Mouse (Mus musculus): ENCODE results near the gene Prdm16.

The Prdm16 gene

DNA sequence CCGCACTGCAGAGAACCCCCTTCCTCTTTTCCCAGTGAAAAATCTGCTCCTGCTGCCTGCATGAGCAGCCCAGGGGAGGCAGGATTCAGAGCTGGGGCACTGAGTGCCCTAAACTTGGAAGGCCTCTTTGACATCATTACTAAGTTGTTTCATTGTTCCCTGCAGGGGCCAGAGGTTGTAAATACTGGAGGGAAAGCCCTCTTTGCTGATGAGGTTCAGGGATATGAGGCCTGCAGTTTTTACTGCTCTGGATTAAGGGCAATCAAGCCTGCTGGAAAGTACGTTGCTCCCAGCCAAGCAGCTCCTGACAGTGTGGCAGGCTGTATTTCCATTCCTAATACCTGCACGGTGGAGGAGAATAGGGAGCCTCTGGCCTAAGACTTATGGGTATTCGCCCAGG, 221.8 kb downstream of the Prdm16 start:
- no peak for DNase-seq

DNA sequence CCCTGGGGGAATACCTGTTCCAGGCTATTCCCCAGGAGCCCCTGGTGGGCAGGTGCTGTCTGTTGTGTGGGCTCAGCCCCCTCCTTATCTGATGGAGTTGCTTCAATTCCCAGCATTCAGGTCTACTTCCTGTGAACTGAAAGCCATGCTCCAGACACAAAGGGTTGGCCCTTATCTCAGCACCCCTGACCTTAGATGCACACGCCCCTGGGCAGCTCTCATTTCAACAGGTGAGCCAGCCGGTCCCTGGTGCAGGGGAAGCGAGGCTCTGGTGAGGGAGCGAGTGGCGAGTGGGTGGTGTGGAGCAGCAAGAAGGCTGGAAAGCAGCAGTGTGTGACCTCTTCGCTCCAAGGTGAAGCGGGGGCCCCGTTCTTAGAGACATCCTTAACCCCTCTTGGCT, 226.1 kb downstream of the Prdm16 start:
- DNase-seq = no peak

- DNase-seq = no peak
These were observed 226.8 kb downstream of the Prdm16 start for GRCm38 (mm10) chr4:154409841-154410240.

DNA sequence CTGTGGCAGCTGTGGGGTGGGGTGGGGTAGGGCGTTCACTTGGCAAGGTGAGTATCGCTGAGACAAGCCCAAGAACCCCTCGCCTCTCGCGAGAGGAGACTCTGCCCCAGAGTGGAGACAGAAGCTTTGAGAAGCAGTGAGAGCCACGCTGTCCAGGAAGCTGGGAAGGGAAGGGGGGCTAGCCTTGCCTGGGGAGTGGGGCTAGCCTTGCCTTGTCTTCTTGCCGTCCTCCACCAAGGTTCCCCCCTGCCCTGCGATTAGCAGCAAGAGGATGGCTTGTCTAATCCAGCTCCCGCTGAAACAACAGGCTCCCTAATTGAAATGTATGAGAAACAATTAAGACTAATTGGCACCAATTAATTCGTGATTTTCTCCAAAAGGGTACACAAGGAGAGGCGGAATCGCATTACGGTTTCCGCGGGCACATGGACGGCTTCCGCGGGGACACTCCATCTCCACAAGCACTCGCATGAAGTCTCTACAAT, 227.4 kb downstream of the Prdm16 start:
- no peak for DNase-seq

- no peak for DNase-seq
These were observed 233.7 kb downstream of the Prdm16 start for GRCm38 (mm10) chr4:154402948-154403347.

DNA sequence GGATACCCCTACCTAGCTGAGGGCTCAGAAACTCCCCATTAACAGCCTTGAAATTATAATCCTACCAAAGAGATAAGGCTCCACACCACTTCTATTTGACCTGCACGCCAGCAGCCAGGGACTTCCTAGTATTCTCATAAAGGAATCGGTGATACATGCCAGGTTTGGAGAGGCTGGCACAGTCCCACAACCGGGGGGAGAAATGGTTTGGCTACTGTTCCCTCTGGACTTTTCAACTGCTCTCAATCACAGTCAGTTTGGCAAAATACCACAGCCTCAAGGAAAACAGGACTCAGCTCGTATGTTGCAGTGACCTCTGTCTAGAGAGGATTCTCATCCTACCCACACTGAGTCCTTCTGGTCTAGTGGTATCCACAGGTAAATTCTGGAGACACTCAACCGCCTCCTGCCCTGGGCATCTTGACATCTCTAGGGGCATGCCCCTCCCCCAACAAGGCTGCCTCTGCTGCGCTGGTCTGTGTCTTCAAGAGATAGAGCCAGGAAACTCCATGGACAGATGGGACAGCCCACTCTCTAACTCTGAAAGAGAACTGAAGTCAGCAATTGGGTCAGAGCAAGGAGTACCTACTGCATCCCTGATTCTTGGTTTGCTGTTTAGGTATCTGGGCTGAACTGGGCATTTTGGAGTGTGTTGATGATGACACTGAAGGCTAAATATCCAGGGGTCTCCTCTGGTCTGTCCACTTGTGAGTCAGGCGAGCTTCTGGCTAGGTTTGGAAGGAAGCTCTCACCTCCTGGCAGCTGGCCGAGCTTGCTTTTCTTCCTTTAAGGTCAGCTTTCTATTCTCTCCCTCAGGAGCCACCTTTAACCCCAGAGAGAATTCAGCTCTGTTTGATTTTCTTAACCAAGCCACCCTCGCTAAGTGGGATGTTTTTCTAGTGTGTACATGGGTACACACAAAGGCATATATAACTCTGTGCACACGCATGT, 234.4 kb downstream of the Prdm16 start:
- no peak for DNase-seq

GRCm38 (mm10) chr4:154401379-154401778, 235.3 kb downstream of the Prdm16 start:
- DNase-seq = no peak

GRCm38 (mm10) chr4:154400256-154401171, 236.2 kb downstream of the Prdm16 start:
- DNase-seq = no peak

DNA sequence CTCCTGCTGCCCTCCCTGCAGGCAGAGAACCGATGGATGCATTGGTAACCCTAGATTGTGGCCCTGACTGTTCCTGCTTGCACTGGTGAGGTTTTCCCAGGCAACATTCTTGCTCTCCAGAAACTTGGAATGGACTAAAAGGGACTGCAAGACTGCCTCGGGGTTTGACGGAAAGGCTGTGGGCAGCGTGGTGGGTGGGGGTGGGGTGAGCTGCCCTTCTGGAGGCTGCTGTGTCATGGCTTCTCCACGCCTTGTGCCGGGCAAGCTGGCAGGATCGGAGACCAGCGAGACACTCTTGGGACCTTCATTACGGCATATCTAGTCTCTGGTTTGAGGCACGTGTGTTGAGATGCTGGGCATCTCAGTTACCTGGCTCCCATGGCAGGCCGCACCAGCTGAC, 237.0 kb downstream of the Prdm16 start:
- no peak for DNase-seq

GRCm38 (mm10) chr4:154396652-154397301, 239.9 kb downstream of the Prdm16 start:
- DNase-seq = no peak

DNA sequence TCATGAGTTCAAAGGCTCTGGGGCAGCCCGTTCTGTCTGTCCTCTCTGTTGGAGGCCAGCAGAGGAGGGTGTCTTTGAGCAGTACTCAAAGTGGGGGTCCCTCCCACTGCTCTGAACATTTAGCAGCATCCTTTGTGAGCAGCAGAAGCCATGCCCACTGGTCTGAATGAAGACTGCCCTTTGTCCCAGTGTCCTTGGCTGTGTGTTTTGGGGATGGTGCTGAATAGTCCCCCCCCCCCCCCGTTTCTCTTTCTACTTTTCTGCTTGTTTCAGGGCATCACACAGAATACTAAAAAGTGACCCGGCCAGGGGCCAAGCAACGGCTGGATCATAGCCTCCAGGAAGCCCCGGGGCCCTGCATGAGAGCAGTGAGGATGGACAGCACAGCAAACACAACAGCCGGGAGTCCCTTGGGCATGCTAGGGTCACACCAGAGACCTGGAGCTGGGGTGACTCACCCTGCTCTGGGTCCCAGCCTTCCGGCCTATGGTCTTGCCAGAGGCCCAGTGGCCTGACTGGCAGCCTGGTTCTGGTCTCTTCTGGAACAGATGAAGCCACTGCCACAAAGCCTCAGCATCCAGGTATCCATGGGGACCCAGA, 242.4 kb downstream of the Prdm16 start:
- no peak for DNase-seq

- DNase-seq = no peak
These were observed 243.2 kb downstream of the Prdm16 start for GRCm38 (mm10) chr4:154393196-154394122.

DNA sequence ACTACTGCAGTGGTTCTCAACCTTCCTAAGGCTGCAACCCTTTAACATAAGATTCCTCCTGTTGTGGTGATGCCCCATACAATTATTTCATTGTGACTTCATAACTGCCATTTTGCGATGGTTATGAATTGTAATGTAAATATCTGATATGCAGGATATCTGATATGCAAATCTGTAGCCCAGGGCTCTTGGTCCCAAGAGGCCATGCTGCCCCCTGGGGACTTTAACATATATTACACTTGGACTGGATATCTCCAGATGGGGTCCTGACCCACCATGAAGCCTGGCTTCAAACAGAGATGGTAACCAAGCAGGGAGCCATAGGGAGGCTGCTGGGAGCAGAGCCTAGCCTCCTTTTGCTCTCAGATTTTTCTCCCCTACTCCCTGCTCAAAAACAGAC, 244.0 kb downstream of the Prdm16 start:
- DNase-seq = no peak

DNA sequence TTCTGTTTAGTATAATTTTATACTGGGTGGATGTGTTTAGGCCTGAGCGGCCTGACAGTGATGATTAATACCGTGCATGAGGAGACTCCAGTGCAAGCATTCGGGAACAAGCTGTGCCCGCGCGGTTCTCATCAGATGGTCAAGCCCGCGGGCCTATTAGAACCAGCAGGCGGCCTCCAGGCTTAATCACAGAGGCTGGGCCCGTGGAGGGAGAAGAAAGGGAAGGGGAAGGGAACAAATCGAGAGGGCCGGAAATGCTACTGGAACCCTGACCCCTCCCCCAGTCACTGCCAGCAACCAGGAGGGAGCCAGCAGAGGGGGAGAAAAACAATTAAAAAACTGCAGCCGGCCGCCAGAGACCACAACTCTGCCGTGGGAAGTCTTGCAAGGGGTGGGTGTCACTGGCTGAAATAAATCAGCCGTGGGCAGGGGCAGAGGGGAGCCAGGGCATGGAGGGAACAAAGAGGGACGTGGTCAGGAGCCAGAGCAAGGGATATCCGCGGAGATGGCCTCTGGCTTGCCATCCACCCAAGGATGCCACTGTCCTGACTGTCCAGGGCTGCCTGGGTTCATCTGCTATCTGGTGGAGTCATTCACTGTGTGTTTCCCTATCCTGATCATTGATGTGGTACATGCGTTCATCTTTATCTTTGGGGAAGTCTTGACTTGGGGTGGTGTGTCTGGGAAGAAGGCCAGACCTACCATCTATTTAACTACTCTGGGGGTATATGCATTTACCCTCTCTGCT, 246.2 kb downstream of the Prdm16 start:
- DNase-seq = no peak

DNA sequence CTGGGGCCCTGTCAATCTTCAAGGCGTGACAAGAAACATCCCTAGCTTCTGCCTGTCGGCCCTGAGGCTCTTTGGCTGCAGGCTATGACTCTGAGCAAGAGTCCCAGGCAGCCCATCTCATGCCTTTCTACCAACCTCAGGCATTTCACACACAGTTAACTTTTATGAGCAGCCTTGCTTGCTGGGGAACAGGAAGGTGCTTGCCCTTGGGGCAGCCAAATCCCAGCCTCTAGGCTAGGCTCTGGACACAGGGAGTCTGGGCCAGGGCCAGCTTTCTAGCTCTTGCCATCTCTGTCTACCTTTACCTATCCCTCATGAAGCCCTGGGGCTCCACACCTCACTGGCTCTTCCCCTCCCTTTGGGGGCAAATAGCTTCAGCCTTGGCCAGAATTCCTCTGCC, 247.0 kb downstream of the Prdm16 start:
- DNase-seq = no peak

- DNase-seq = no peak
These were observed 249.9 kb downstream of the Prdm16 start for GRCm38 (mm10) chr4:154386810-154387209.

DNA sequence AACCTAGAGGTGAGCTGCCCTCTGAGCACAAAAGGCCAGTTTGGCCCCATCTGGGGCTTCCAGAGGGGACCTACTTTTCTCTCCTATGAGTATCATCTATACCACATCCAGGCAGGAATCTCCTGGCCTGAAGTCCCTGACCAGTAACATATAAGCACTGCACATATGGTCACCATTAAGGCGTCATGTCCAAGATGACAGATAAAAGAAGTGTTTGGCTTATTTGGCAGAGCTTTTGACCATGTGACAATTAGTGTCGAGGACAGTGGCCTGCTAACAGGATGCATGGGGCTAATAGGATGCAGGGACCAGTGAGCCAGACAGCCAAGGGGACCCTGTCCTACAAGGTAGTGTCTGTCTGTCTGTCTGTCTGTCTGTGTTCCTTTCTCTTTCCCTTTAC, 250.8 kb downstream of the Prdm16 start:
- no peak for DNase-seq

GRCm38 (mm10) chr4:154385208-154385607, 251.5 kb downstream of the Prdm16 start:
- no peak for DNase-seq

GRCm38 (mm10) chr4:154378876-154379275, 257.8 kb downstream of the Prdm16 start:
- no peak for DNase-seq

DNA sequence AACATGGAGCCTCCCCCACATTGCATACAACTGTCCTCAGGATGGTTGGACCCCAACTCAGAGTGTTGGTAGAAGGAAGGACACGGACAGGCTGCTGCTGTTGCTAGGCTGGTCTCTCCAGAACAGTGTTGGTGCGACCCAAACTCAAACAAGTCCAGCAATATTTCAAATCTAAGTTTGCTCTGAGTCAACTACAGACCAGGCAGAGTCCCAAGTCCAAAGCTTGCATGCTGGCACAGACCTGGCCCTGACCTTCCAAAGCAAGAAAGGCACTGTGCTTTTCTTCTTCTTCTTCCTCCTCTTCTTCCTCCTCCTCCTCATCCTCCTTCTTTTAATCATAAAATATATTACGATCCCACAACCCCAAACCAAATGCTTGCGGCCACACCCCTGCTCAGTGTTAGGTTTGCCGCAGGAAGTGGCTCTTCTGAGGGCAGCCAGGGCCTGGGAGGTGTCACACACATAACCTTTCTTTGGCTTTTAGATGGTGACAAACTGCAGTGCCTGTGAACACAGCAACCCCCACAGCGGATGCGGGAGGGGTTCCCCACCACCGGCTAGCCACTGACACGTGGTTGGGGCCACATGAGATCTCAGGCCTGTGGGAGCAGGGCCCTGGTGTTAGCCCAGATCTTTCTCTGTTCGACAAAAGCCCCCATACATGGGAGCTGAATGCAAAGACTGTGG, 260.6 kb downstream of the Prdm16 start:
- no peak for DNase-seq
